Mouse (Mus musculus): ENCODE results near the gene Btnl10.

DNA sequence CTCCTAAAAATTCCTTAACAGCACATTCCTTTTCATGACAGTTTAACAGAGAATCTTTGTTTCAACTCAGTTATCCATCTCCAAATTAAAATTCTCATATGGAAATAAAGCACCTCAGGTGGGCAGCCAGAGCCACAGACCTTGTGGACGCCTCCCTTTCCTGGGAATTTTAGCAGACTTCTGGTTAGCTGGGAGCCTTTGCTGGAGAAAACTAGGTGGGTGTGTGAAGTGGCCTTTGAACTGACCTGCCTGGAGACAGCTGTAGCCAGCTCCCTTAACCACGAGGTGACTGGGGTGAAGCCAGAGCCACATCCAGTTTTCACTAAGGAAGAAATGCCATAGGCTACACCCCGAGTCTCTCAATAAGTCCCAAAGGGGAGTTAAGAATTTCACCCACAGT, 11.9 kb downstream of the Btnl10 start:
- TF ChIP-seq CTCF (IDR thresholded peaks at IDR 0.05; ENCODE audit: insufficient read depth, low read length) = no peak
- no peak for TF ChIP-seq POLR2A (IDR thresholded peaks at IDR 0.05; ENCODE audit: borderline replicate concordance, extremely low read depth, low read depth, low read length)

All from lung, adult 2 months (tissue).